Mouse (Mus musculus) testis, adult 2 months (tissue): ENCODE results near the gene Ddr2.

Experiments used
- CTCF ChIP-seq: fragments of 200-500 bp; IDR thresholded peaks from 2 replicates; pipeline ENCODE4 v1.5.1; 2012; ENCODE audit warnings: low read depth, mild to moderate bottlenecking, inconsistent platforms, low read length, moderate library complexity; ENCODE audit not compliant: control insufficient read depth, insufficient read depth, insufficient replicate concordance
- POLR2A ChIP-seq: fragments of 200-500 bp; IDR thresholded peaks from 2 replicates; pipeline ENCODE4 v1.6.1; 2012; ENCODE audit warnings: low read depth, mild to moderate bottlenecking, inconsistent platforms, low read length, moderate library complexity; ENCODE audit not compliant: control insufficient read depth

GRCm38 (mm10) chr1:169977621-169978020 lies 132.9 kb downstream of the Ddr2 start:
- TF ChIP-seq POLR2A: no peak
- TF ChIP-seq CTCF: no peak
